Mouse (Mus musculus) lung, embryonic 16.5 days (tissue): ENCODE data around the gene Sox15. TPM values are rescaled to one million over a fixed set of nuclear protein-coding genes. Genes with fewer than 3 reads are reported as not detected.
"Not testable (repeated sequence)": the region's sequence is repeated elsewhere in the genome, so short reads cannot be mapped to it uniquely, and the experiment has no call there.

Experiments
- ATAC-seq: fragments of 200-750 bp; cut with Nextera tagmentation; 2 replicates; pipeline ENCODE4 v1.8.0; 2017; ENCODE audit warnings: low read depth, mild to moderate bottlenecking, moderate library complexity
- H3K27ac ChIP-seq: fragments of 300-500 bp; sonication (generic); 2 replicates; pipeline ENCODE4 v1.5.1; 2014; ENCODE audit warnings: mild to moderate bottlenecking, control low read depth, low read length
- H3K27me3 ChIP-seq: fragments of 300-500 bp; sonication (generic); 2 replicates; pipeline ENCODE4 v1.6.1; 2014; ENCODE audit warnings: low read depth, low read length, mixed read lengths; ENCODE audit not compliant: control insufficient read depth, insufficient read depth
- H3K36me3 ChIP-seq: fragments of 300-500 bp; sonication (generic); 2 replicates; pipeline ENCODE4 v1.6.1; 2014; ENCODE audit warnings: low read length; ENCODE audit not compliant: control insufficient read depth, insufficient read depth
- H3K4me1 ChIP-seq: fragments of 300-500 bp; sonication (generic); replicated peaks from 2 replicates; pipeline ENCODE4 v1.6.1; 2014; ENCODE audit warnings: low read length, mixed read lengths; ENCODE audit not compliant: control insufficient read depth, insufficient read depth
- H3K4me2 ChIP-seq: fragments of 300-500 bp; sonication (generic); 2 replicates; pipeline ENCODE4 v1.6.1; 2014; ENCODE audit warnings: low read depth, low read length, control low read depth
- H3K4me3 ChIP-seq: fragments of 300-500 bp; sonication (generic); 2 replicates; pipeline ENCODE4 v1.5.1; 2014; ENCODE audit warnings: mild to moderate bottlenecking, low read length, control low read depth
- H3K9ac ChIP-seq: fragments of 300-500 bp; sonication (generic); 2 replicates; pipeline ENCODE4 v1.6.1; 2014; ENCODE audit warnings: low read length, control low read depth
- H3K9me3 ChIP-seq: fragments of 300-500 bp; sonication (generic); 2 replicates; pipeline ENCODE4 v1.6.1; 2016; ENCODE audit warnings: low read length; ENCODE audit not compliant: control insufficient read depth
- whole genome bisulfite sequencing: fragments of 180-500 bp; shearing (Covaris S2); extraction: QIAGEN DNeasy Blood & Tissue Kit; methylation state at CpG from one replicate; pipeline ENCODE4 v1.1.7; 2014; 5-methylcytosine and 5-hydroxymethylcytosine counted together
- polyA plus RNA-seq: library from polyadenylated mRNA; unstranded; fragments of >200 nt; fragmentation: Nextera tagmentation; extraction: Ambion mirVana; gene quantifications from 2 replicates; pipeline ENCODE4 v1.2.1, GENCODE M21; 2015

Gene Sox15
- polyA plus RNA-seq, 1 experiment from 2014 or later, result 0.54 TPM

GRCm38 (mm10) chr11:69692196-69692811 is 37.2 kb downstream of the Sox15 start:
- ATAC-seq, result no peak
- H3K9ac ChIP-seq, result no peak overlapping the region
- H3K36me3 ChIP-seq, result no peaks in the 10 kb centered on the region
- H3K4me2 ChIP-seq, result no peak overlapping the region
- H3K9me3 ChIP-seq, result no peaks in the 10 kb centered on the region
- H3K4me3 ChIP-seq, result no peak overlapping the region
- no peaks in the 10 kb centered on the region for H3K27me3 ChIP-seq
- no peak overlapping the region for H3K27ac ChIP-seq
- 64% methylated on average over 9 of the region's 9 CpGs for WGBS
- peaks cover 12% of the 10 kb centered on the region; the same call in 1 of the 2 replicates for H3K4me1 ChIP-seq

GRCm38 (mm10) chr11:69692863-69693262 is 37.7 kb downstream of the Sox15 start:
- H3K4me3 ChIP-seq, result no peak overlapping the region
- WGBS, result 71% methylated on average over 6 of the region's 6 CpGs
- no peak overlapping the region for H3K27ac ChIP-seq
- ATAC-seq, result no peak
- H3K4me1 ChIP-seq, result peaks cover 12% of the 10 kb centered on the region; the same call in 1 of the 2 replicates
- no peaks in the 10 kb centered on the region for H3K27me3 ChIP-seq
- no peak overlapping the region for H3K4me2 ChIP-seq
- H3K9me3 ChIP-seq, result no peaks in the 10 kb centered on the region
- H3K36me3 ChIP-seq, result no peaks in the 10 kb centered on the region
- no peak overlapping the region for H3K9ac ChIP-seq

- Histone ChIP-seq H3K27me3 (no peaks in the 10 kb centered on the region), H3K9ac (no peak overlapping the region), H3K4me1 (peaks cover 12% of the 10 kb centered on the region; the same call in 1 of the 2 replicates), H3K36me3 (no peaks in the 10 kb centered on the region), H3K27ac (no peak overlapping the region), H3K9me3 (no peaks in the 10 kb centered on the region), H3K4me2 (no peak overlapping the region), H3K4me3 (no peak overlapping the region)
- ATAC-seq, result no peak
- WGBS, result 55% methylated on average over 11 of the region's 11 CpGs
Measured at GRCm38 (mm10) chr11:69693421-69693965, 38.4 kb downstream of the Sox15 start.

- ATAC-seq, result peak; percentile 29
- H3K27ac ChIP-seq, result peak overlapping the region; percentile 89
- 21% methylated on average over 6 of the region's 6 CpGs for WGBS
- H3K4me2 ChIP-seq, result peak overlapping the region; percentile 95
- no peaks in the 10 kb centered on the region for H3K27me3 ChIP-seq
- H3K4me1 ChIP-seq, result peaks cover 12% of the 10 kb centered on the region; the same call in 1 of the 2 replicates
- peak overlapping the region; percentile 67 for H3K4me3 ChIP-seq
- H3K36me3 ChIP-seq, result no peaks in the 10 kb centered on the region
- no peaks in the 10 kb centered on the region for H3K9me3 ChIP-seq
- H3K9ac ChIP-seq, result peak overlapping the region; percentile 92
Measured at GRCm38 (mm10) chr11:69695046-69695360, 39.9 kb downstream of the Sox15 start.

- no peaks in the 10 kb centered on the region for H3K36me3 ChIP-seq
- WGBS, result under 1% methylated on average over 38 of the region's 41 CpGs
Measured at GRCm38 (mm10) chr11:69695361-69696181, 40.5 kb downstream of the Sox15 start, which contains the start of the genes Tnfsf12 and Tnfsfm13. Gene Tnfsf12 (minus strand): TSS chr11:69695849. Gene Tnfsfm13 (minus strand): TSS chr11:69696098.

GRCm38 (mm10) chr11:69697396-69697795 is 42.3 kb downstream of the Sox15 start:
- Histone ChIP-seq H3K27me3 (no peaks in the 10 kb centered on the region), H3K9ac (no peak overlapping the region), H3K4me2 (no peak overlapping the region), H3K4me3 (no peak overlapping the region), H3K4me1 (peaks cover 12% of the 10 kb centered on the region; the same call in 1 of the 2 replicates), H3K36me3 (no peaks in the 10 kb centered on the region), H3K27ac (no peak overlapping the region), H3K9me3 (no peaks in the 10 kb centered on the region)
- no peak for ATAC-seq
- 90% methylated on average over 3 of the region's 3 CpGs for WGBS

More at GRCm38 (mm10) chr11:69695361-69696181, 40.5 kb downstream of the Sox15 start, which contains the start of the genes Tnfsf12 and Tnfsfm13:
- Histone ChIP-seq H3K27ac (peak within 1 kb of the TSS; percentile 89), H3K4me3 (peak within 1 kb of the TSS; percentile 67), H3K4me2 (peak within 1 kb of the TSS; percentile 95), H3K9ac (peak within 1 kb of the TSS; percentile 92), H3K9me3 (no peaks in the 10 kb centered on the region), H3K27me3 (no peaks in the 10 kb centered on the region), H3K4me1 (peaks cover 12% of the 10 kb centered on the region; the same call in 1 of the 2 replicates)
- ATAC-seq, result peak; percentile 89

- Histone ChIP-seq H3K9ac (no peak overlapping the region), H3K4me3 (no peak overlapping the region), H3K4me1 (peaks cover 12% of the 10 kb centered on the region; the same call in 1 of the 2 replicates), H3K36me3 (no peaks in the 10 kb centered on the region), H3K4me2 (no peak overlapping the region), H3K9me3 (no peaks in the 10 kb centered on the region), H3K27me3 (no peaks in the 10 kb centered on the region), H3K27ac (no peak overlapping the region)
- WGBS, result 62% methylated on average over 5 of the region's 5 CpGs
- no peak for ATAC-seq
Measured at GRCm38 (mm10) chr11:69698574-69698973, 43.5 kb downstream of the Sox15 start.

GRCm38 (mm10) chr11:69699595-69699994 is 44.5 kb downstream of the Sox15 start:
- Histone ChIP-seq H3K4me3 (no peak overlapping the region), H3K9me3 (no peaks in the 10 kb centered on the region), H3K4me1 (peaks cover 12% of the 10 kb centered on the region; the same call in 1 of the 2 replicates), H3K27ac (no peak overlapping the region), H3K27me3 (no peaks in the 10 kb centered on the region), H3K4me2 (no peak overlapping the region), H3K36me3 (no peaks in the 10 kb centered on the region), H3K9ac (no peak overlapping the region)
- WGBS, result 22% methylated on average over 1 of the region's 1 CpGs
- no peak for ATAC-seq

- 91% methylated on average over 10 of the region's 10 CpGs for WGBS
- H3K27ac ChIP-seq, H3K4me1 ChIP-seq, ATAC-seq, H3K36me3 ChIP-seq, H3K4me3 ChIP-seq, H3K9me3 ChIP-seq, H3K27me3 ChIP-seq, H3K4me2 ChIP-seq, H3K9ac ChIP-seq: not testable (repeated sequence)
Measured at GRCm38 (mm10) chr11:69702886-69703285, 47.8 kb downstream of the Sox15 start.
